Mouse (Mus musculus): Measurements from ENCODE around the gene Gon7.
A peak's percentile ranks its signal among the peaks of the same experiment; 100 is the strongest.

Gene Gon7

GRCm38 (mm10) chr12:102743036-102743588, 14.5 kb downstream of the Gon7 start:
- DNase-seq (ENCODE audit: low spot score) = peak; percentile 35

- no peak for DNase-seq (ENCODE audit: low spot score)
Observed at GRCm38 (mm10) chr12:102742056-102742455, 15.5 kb downstream of the Gon7 start.

- no peak for DNase-seq (ENCODE audit: low spot score)
Observed at GRCm38 (mm10) chr12:102740285-102740684, 17.3 kb downstream of the Gon7 start.

- DNase-seq (ENCODE audit: low spot score) = no peak
Observed at GRCm38 (mm10) chr12:102739096-102739495, 18.5 kb downstream of the Gon7 start.

GRCm38 (mm10) chr12:102733381-102733780, 24.2 kb downstream of the Gon7 start:
- DNase-seq (ENCODE audit: low spot score) = peak; percentile 29

- no peak for DNase-seq (ENCODE audit: low spot score)
Observed at GRCm38 (mm10) chr12:102730798-102731619, 26.6 kb downstream of the Gon7 start.

- DNase-seq (ENCODE audit: low spot score) = no peak
Observed at GRCm38 (mm10) chr12:102729855-102730797, 27.5 kb downstream of the Gon7 start.

- DNase-seq (ENCODE audit: low spot score) = no peak
Observed at GRCm38 (mm10) chr12:102725761-102726175, 31.8 kb downstream of the Gon7 start.

GRCm38 (mm10) chr12:102725146-102725545, 32.5 kb downstream of the Gon7 start:
- no peak for DNase-seq (ENCODE audit: low spot score)

GRCm38 (mm10) chr12:102723861-102724260, 33.7 kb downstream of the Gon7 start:
- DNase-seq (ENCODE audit: low spot score) = no peak

GRCm38 (mm10) chr12:102722966-102723365, 34.6 kb downstream of the Gon7 start:
- no peak for DNase-seq (ENCODE audit: low spot score)

GRCm38 (mm10) chr12:102722451-102722850, 35.2 kb downstream of the Gon7 start:
- no peak for DNase-seq (ENCODE audit: low spot score)

GRCm38 (mm10) chr12:102719552-102720315, 37.9 kb downstream of the Gon7 start:
- DNase-seq (ENCODE audit: low spot score) = peak; percentile 49

- DNase-seq (ENCODE audit: low spot score) = no peak
Observed at GRCm38 (mm10) chr12:102714654-102715395, 42.8 kb downstream of the Gon7 start.

GRCm38 (mm10) chr12:102714116-102714515, 43.5 kb downstream of the Gon7 start:
- no peak for DNase-seq (ENCODE audit: low spot score)

GRCm38 (mm10) chr12:102713153-102713865, 44.3 kb downstream of the Gon7 start:
- no peak for DNase-seq (ENCODE audit: low spot score)

GRCm38 (mm10) chr12:102710851-102711375, 46.7 kb downstream of the Gon7 start:
- DNase-seq (ENCODE audit: low spot score) = no peak

- no peak for DNase-seq (ENCODE audit: low spot score)
Observed at GRCm38 (mm10) chr12:102709896-102710295, 47.7 kb downstream of the Gon7 start.

GRCm38 (mm10) chr12:102708220-102708619, 49.4 kb downstream of the Gon7 start:
- DNase-seq (ENCODE audit: low spot score) = peak; percentile 58
